Mouse (Mus musculus) forebrain, embryonic 15.5 days (tissue): ENCODE measurements at regions not wholly inside any gene's neighbourhood (a gene's known extent, or its start where the extent isn't known, plus 50 kb on each side); places are given as distances from the start of the nearest gene placed in this dataset.
A peak's percentile ranks its signal among the peaks of the same experiment; 100 is the strongest.

Source experiments
- ATAC-seq: fragments of 200-750 bp; cut with Nextera tagmentation; replicated peaks from 2 replicates; pipeline ENCODE4 v1.8.0; 2017; ENCODE audit warnings: mild to moderate bottlenecking, moderate TSS enrichment, moderate library complexity
- H3K27ac ChIP-seq: fragments of 300-500 bp; sonication (generic); replicated peaks from 2 replicates; pipeline ENCODE4 v1.5.1; 2015; ENCODE audit warnings: mild to moderate bottlenecking, inconsistent platforms
- H3K27me3 ChIP-seq: fragments of 300-500 bp; sonication (generic); 2 replicates; pipeline ENCODE4 v1.6.1; 2015; ENCODE audit warnings: inconsistent platforms
- H3K36me3 ChIP-seq: fragments of 300-500 bp; sonication (generic); 2 replicates; pipeline ENCODE4 v1.6.1; 2015; ENCODE audit warnings: mild to moderate bottlenecking, inconsistent platforms
- H3K4me1 ChIP-seq: fragments of 300-500 bp; sonication (generic); 2 replicates; pipeline ENCODE4 v1.6.1; 2015; ENCODE audit warnings: inconsistent platforms
- H3K4me2 ChIP-seq: fragments of 300-500 bp; sonication (generic); replicated peaks from 2 replicates; pipeline ENCODE4 v1.6.1; 2015; ENCODE audit warnings: mild to moderate bottlenecking, inconsistent platforms
- H3K4me3 ChIP-seq: fragments of 300-500 bp; sonication (generic); 2 replicates; pipeline ENCODE4 v1.5.1; 2015; ENCODE audit warnings: mild to moderate bottlenecking, inconsistent platforms
- H3K9ac ChIP-seq: fragments of 300-500 bp; sonication (generic); replicated peaks from 2 replicates; pipeline ENCODE4 v1.6.1; 2015; ENCODE audit warnings: mild to moderate bottlenecking, inconsistent platforms
- H3K9me3 ChIP-seq: fragments of 300-500 bp; sonication (generic); 2 replicates; pipeline ENCODE4 v1.6.1; 2016; ENCODE audit warnings: inconsistent platforms
- whole genome bisulfite sequencing: fragments of 180-500 bp; shearing (Covaris S2); methylation state at CpG from one replicate; pipeline ENCODE4 v1.1.7; 2015; ENCODE audit warnings: mixed read lengths; 5-methylcytosine and 5-hydroxymethylcytosine counted together

DNA sequence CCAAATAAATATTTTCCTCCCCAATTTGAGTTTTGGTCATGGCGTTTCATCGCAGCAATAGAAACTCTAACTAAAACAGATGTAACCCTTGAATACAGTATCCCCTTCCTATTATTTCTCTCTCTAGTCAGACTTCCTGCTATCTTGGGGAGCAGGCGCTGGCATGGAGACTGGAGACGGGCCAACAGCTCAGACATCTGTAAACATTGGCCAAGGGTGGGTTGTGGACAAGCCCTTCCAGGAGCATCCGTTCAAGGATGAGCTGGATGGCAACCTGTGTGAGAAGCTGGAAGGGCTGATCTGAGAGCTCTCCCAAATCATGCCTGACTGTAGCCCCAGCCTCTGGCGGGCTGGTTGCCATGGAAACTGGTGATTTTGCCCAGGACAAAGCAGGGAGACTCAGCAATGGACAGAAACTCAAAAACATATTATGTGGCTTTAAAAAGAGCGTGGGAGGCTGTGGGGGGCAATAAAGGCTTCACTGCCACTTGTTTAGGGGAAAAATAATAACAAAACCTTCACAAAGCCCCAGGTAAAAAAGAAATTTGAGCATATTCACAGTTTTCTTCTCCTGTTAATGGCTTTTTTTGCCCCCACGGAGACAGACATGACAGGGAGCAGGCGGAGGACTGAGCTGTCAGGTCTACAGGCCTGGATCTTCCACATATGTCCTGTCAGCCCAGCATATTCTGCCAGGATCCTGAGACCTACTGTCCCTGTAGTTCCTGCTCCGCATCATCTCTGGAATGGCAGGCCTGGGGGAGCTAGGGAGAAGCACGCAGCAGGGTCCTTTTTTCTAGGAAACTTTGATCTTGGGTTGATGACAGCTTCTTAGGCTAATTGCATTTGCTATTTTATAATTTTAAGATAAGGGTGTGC is 113.0 kb downstream of the Chst1 start:
- H3K4me2 ChIP-seq = no peak overlapping the region
- H3K4me3 ChIP-seq = no peak overlapping the region
- WGBS = 36% methylated on average over 11 of the region's 11 CpGs
- no peak overlapping the region for H3K9ac ChIP-seq
- H3K9me3 ChIP-seq = no peaks in the 10 kb centered on the region
- H3K27ac ChIP-seq = peak overlapping the region; percentile 71
- H3K27me3 ChIP-seq = no peaks in the 10 kb centered on the region
- H3K4me1 ChIP-seq = peaks cover 24% of the 10 kb centered on the region
- no peaks in the 10 kb centered on the region for H3K36me3 ChIP-seq
- ATAC-seq = peak; percentile 49; the same call in 1 of the 2 replicates

DNA sequence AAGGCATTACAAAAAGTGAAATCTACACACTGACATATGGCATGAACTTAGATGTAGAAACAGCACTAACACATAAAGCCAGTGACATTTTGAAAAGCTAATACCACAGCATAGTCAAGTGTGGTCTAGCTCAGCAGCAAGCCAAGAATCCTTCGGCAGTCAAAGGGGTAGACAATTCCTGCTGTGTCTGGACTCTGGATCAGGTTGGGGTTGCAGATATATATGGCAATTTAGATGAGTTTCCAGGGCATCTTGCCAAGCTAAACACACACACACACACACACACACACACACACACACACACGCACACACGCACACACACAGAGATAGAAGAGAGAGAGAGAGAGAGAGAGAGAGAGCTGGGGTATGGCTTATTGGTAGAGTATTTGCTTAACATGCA is 118.2 kb downstream of the Chst1 start:
- Histone ChIP-seq H3K27me3 (no peaks in the 10 kb centered on the region), H3K4me2 (no peak overlapping the region), H3K9me3 (no peaks in the 10 kb centered on the region), H3K4me1 (peaks cover 4% of the 10 kb centered on the region), H3K9ac (no peak overlapping the region), H3K27ac (no peak overlapping the region), H3K36me3 (no peaks in the 10 kb centered on the region), H3K4me3 (no peak overlapping the region)
- 62% methylated on average over 1 of the region's 3 CpGs for WGBS
- ATAC-seq = no peak

DNA sequence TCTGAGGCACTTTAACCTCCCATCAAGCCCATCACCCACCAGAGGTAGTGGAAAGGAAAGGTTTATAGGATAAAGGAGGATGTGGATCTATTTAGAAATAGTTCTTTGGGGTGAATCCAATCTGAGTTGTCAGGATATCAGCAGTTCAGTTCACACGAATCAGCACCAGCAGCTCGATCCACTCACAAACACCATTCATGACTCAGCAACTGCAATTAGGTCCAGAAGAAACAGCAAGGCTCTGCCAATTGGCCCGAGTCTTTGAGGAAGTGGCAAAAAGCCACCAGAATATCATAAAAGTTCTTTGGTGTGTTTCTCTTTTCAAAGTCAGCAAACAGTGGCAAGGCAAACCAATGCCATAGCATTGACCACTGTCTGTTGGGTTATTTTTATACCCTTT is 122.4 kb downstream of the Chst1 start:
- no peaks in the 10 kb centered on the region for H3K27me3 ChIP-seq
- H3K36me3 ChIP-seq = no peaks in the 10 kb centered on the region
- no peak for ATAC-seq
- peaks cover 8% of the 10 kb centered on the region for H3K4me1 ChIP-seq
- WGBS = 85% methylated on average over 3 of the region's 3 CpGs
- no peak overlapping the region for H3K9ac ChIP-seq
- no peak overlapping the region for H3K4me2 ChIP-seq
- no peak overlapping the region for H3K27ac ChIP-seq
- H3K4me3 ChIP-seq = no peak overlapping the region
- no peaks in the 10 kb centered on the region for H3K9me3 ChIP-seq

DNA sequence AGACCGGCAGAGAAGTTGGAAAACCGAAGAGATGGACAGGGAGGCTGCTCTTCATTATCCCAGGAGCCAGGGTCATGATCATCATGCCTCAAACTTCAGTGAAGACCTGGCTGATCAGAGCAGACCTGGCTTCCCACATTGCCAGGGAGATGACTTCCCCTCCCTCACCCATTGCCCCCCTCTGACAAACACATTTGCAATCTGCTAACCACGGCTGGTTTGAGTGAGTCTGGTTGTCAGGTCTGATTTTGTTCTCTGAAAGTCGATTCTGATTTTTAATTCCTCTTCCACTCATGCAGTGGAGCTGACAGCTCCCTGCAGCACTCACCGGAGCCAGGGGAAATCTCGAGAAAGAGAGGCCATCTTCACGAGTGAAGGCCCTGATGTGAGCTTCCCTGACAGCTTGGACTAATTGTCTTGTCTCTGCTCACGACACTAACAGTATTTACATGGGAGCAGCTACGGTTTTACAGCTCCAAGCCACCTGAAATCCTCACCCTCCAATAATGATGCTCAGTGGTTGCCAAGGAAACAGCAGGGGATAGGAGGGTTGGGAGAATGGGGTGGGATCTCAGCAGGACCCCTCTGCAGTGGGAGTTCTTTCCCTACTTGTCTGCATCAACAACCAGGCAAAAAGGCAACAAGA is 124.2 kb downstream of the Chst1 start:
- WGBS = 44% methylated on average over 9 of the region's 9 CpGs
- no peaks in the 10 kb centered on the region for H3K9me3 ChIP-seq
- peaks cover 8% of the 10 kb centered on the region for H3K4me1 ChIP-seq
- no peaks in the 10 kb centered on the region for H3K36me3 ChIP-seq
- ATAC-seq = peak; percentile 73; the same call in 1 of the 2 replicates
- no peak overlapping the region for H3K4me2 ChIP-seq
- H3K9ac ChIP-seq = no peak overlapping the region
- no peak overlapping the region for H3K4me3 ChIP-seq
- H3K27ac ChIP-seq = peak overlapping the region; percentile 64
- no peaks in the 10 kb centered on the region for H3K27me3 ChIP-seq

DNA sequence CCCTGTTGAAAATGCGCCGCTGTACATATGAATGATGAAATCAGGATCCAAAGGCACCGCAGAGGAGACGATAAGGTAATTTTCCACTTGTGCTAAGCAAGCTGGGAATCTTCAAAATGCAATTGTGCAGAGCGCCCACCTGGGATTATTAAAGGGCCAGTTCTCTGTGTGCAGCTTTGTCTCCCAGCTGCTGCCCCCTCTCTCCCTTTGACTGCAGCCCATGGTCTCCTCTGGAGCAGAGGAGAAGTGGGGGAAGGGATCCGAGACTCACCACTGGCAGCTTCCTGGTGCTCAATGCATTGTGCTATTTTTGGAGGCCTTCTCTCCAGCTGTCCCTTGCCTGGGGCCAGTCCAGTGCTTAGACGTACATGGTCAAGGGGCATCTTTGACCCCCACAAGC is 127.1 kb downstream of the Chst1 start:
- H3K27ac ChIP-seq = peak overlapping the region; percentile 65
- no peak overlapping the region for H3K4me2 ChIP-seq
- no peak overlapping the region for H3K9ac ChIP-seq
- no peaks in the 10 kb centered on the region for H3K27me3 ChIP-seq
- no peaks in the 10 kb centered on the region for H3K36me3 ChIP-seq
- no peak overlapping the region for H3K4me3 ChIP-seq
- no peak for ATAC-seq
- H3K9me3 ChIP-seq = no peaks in the 10 kb centered on the region
- WGBS = 40% methylated on average over 7 of the region's 7 CpGs
- peaks cover 8% of the 10 kb centered on the region for H3K4me1 ChIP-seq

DNA sequence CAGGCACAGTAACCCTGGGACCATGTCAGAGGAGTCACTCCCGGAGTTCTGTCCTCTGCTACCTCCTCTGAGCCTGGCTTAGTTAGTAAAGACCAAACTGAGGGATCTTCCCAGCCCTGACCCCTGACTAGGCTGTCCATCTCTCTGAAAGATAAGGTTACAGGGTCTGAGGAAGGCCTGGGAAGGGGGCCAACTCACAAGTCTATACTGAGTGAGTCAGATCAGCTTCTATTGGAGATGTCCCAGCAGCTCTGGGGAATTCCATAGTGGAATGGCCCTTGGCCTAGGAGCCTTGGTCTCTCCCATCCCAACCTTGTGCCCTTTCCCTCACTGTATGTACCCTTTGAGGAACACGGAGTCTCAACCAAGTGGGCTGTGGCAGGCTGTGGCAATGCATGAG is 127.7 kb downstream of the Chst1 start:
- no peak for ATAC-seq
- H3K4me2 ChIP-seq = no peak overlapping the region
- 87% methylated on average over 2 of the region's 2 CpGs for WGBS
- peaks cover 8% of the 10 kb centered on the region for H3K4me1 ChIP-seq
- peak overlapping the region; percentile 65 for H3K27ac ChIP-seq
- H3K36me3 ChIP-seq = no peaks in the 10 kb centered on the region
- H3K9me3 ChIP-seq = no peaks in the 10 kb centered on the region
- no peak overlapping the region for H3K4me3 ChIP-seq
- H3K27me3 ChIP-seq = no peaks in the 10 kb centered on the region
- no peak overlapping the region for H3K9ac ChIP-seq

DNA sequence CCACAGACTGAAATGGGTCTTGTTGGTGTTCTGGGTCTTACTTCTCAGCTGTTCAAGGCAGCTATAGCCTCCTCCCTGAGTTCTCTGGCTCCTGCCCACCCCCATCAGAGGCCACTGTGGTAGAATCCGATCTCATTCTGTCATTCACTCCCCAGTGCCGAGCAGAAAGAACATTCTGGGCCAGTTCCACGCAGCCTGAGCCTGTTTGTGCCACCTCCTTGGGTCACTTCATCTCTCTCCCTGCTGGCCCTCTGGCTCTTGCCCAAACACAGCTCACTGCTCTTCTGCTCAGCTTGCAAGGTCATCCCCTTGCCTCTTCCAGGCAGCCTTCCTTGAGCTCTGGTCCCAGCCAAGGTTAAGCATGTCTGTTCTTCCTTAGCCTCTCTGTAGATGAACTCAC is 128.9 kb downstream of the Chst1 start:
- H3K4me2 ChIP-seq = no peak overlapping the region
- H3K27ac ChIP-seq = no peak overlapping the region
- H3K9me3 ChIP-seq = no peaks in the 10 kb centered on the region
- H3K27me3 ChIP-seq = no peaks in the 10 kb centered on the region
- peaks cover 8% of the 10 kb centered on the region for H3K4me1 ChIP-seq
- no peak for ATAC-seq
- H3K9ac ChIP-seq = no peak overlapping the region
- no peaks in the 10 kb centered on the region for H3K36me3 ChIP-seq
- H3K4me3 ChIP-seq = no peak overlapping the region
- 80% methylated on average over 3 of the region's 3 CpGs for WGBS

DNA sequence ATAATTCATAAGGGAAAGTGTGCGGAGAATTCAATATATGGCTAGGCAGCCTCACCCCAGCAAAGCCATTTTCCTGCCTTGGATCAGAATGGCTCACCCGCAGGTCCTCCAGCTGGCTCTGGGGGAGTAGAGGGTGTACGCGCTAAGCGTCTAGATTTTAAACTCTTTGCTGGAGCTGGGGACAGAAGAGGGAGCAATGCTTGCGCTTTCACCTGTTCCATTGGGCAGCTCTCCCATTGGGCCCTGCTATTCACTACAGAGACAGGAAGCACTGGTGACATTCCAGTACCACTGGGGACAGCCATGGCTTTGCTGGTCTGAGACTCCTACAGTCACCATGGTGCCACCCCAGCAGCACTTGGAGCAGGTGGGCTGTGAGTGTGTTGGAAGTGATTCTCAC is 130.9 kb downstream of the Chst1 start:
- Histone ChIP-seq H3K27ac (no peak overlapping the region), H3K27me3 (no peaks in the 10 kb centered on the region), H3K4me2 (no peak overlapping the region), H3K36me3 (no peaks in the 10 kb centered on the region), H3K9ac (no peak overlapping the region), H3K9me3 (no peaks in the 10 kb centered on the region), H3K4me3 (no peak overlapping the region), H3K4me1 (peaks cover 8% of the 10 kb centered on the region)
- ATAC-seq = no peak
- 98% methylated on average over 6 of the region's 6 CpGs for WGBS

DNA sequence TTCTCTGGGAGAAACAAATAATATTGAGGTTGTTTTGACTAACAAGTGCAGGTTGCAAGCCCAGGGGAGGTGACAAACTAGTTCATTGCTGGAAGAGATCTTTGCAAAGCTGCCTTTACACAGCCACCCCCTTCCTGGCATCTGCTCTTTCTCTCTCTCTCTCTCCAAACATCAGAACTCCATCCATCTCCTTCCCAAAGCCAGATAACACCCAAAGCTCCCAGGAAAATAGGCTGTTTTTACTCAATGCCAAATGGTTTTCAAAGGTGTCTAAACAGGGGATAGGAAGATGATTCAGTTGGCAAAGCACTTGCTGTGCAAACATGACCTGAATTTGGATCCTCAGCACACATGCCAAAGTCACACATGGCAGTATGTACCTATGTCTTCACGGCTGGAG is 133.9 kb downstream of the Chst1 start:
- no peak overlapping the region for H3K27ac ChIP-seq
- H3K4me3 ChIP-seq = no peak overlapping the region
- H3K4me2 ChIP-seq = no peak overlapping the region
- H3K27me3 ChIP-seq = no peaks in the 10 kb centered on the region
- H3K9me3 ChIP-seq = no peaks in the 10 kb centered on the region
- ATAC-seq = no peak
- H3K4me1 ChIP-seq = no peaks in the 10 kb centered on the region; the same call in none of the 2 replicates
- WGBS = 88% methylated on average over 1 of the region's 1 CpGs
- no peak overlapping the region for H3K9ac ChIP-seq
- H3K36me3 ChIP-seq = no peaks in the 10 kb centered on the region

DNA sequence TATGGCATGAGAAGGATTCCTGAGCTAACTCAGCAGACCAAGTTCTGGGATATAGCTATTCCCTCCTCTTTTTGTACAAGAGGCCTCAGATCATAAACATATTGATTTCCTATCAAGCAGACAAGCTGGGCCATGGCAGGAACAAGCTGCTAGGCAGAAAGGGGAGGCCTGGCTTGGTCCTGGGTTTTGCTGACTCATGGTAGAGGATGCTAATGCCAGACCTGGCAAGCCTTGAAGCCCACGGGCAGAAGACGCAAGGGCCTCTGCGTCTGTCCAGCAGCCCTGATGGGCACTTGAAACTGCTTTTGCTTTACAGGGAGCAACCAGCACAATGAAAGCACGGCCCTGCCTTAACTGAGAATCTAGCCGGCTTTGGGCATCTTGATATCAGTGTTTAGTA is 136.3 kb downstream of the Chst1 start:
- Histone ChIP-seq H3K9ac (no peak overlapping the region), H3K27me3 (no peaks in the 10 kb centered on the region), H3K4me3 (no peak overlapping the region), H3K27ac (no peak overlapping the region), H3K4me1 (no peaks in the 10 kb centered on the region; the same call in none of the 2 replicates), H3K9me3 (no peaks in the 10 kb centered on the region), H3K4me2 (no peak overlapping the region), H3K36me3 (no peaks in the 10 kb centered on the region)
- ATAC-seq = no peak
- WGBS = 73% methylated on average over 5 of the region's 5 CpGs

DNA sequence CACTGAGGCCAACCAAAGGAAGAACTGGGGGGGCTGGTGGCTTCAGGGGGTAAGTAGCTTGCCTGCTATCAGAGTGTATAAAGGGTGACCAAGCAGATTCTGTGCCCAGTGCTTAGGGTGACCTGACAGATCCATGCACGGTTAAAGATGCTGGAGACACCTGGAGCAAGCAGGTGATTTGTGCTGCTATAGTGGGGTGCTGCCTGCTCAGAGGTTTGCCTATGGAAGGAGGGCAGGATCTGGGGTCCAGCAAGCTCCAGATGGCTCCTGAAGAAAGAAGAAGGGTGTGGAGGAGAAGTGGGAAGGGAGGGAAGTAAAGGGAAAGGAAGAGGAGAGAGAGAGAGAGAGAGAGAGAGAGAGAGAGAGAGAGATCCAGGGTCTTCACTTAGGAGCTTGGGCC is 137.8 kb downstream of the Chst1 start:
- Histone ChIP-seq H3K9me3 (no peaks in the 10 kb centered on the region), H3K27ac (no peak overlapping the region), H3K4me3 (no peak overlapping the region), H3K9ac (no peak overlapping the region), H3K36me3 (no peaks in the 10 kb centered on the region), H3K4me1 (no peaks in the 10 kb centered on the region; the same call in 1 of the 2 replicates), H3K27me3 (no peaks in the 10 kb centered on the region), H3K4me2 (no peak overlapping the region)
- WGBS = 76% methylated on average over 1 of the region's 1 CpGs
- ATAC-seq = no peak

DNA sequence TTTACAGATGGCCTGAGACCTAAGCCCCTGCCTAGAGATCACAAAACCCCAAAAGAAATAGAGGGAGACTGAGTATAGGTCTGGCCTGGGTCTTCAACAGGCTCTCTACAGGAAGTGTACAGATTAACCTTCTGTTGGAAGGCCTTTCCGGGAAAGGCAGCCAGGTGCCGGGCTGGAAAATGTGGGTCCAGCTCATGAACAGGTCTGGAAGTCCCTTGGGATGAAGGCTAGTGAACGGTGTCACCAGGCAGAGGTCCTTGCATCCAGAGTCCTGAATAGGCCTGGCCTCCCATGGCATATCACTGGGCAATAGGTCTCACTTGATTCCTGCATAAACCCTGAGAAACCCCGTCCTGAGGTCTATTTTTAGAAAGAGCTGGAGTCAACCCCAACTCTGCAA is 140.1 kb downstream of the Chst1 start:
- no peaks in the 10 kb centered on the region for H3K9me3 ChIP-seq
- no peak overlapping the region for H3K4me3 ChIP-seq
- H3K4me2 ChIP-seq = no peak overlapping the region
- ATAC-seq = no peak
- H3K27ac ChIP-seq = no peak overlapping the region
- 90% methylated on average over 4 of the region's 4 CpGs for WGBS
- H3K9ac ChIP-seq = no peak overlapping the region
- no peaks in the 10 kb centered on the region for H3K36me3 ChIP-seq
- no peaks in the 10 kb centered on the region; the same call in 1 of the 2 replicates for H3K4me1 ChIP-seq
- no peaks in the 10 kb centered on the region for H3K27me3 ChIP-seq
